Mouse (Mus musculus): ENCODE measurements around the gene Sord. TPM values are rescaled to one million over a fixed set of nuclear protein-coding genes. Genes with fewer than 3 reads are reported as not detected.
A peak's percentile ranks its signal among the peaks of the same experiment; 100 is the strongest.

Gene Sord
- polyA plus RNA-seq, 1 experiment from 2014 or later = 18.2 TPM

DNA sequence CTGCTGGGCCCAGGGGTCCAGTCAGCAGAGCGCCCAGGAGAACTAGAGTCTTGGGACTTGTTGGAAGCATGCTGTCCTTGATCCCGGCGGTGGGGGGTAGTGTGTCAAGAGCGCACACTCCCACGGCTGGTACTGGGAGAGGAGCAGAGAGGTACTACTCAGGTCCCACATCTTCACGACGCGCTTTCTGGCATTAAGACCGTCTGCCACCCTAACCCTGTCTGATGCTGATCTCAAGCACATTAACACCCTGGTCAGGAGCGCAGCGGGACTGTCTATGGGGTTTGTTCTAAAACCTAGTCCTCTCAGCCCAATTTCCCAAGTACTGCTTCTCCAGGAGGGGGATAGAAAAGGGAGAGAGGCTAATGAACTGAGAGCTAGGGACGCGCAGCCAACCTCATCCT is 63.5 kb downstream of the Sord start, which contains the start of gene Duox2:
TSS of gene Duox2 (minus strand) at position 354 of the 404 bp plus-strand sequence.
- WGBS = 2% methylated on average over 13 of the region's 13 CpGs
- Histone ChIP-seq H3K27ac (no peak within 1 kb of the TSS), H3K9me3 (no peaks in the 10 kb centered on the region), H3K27me3 (peaks cover 99% of the 10 kb centered on the region), H3K9ac (replicated peaks) (peak within 1 kb of the TSS; percentile 36; the same call in 1 of the 2 replicates), H3K4me3 (replicated peaks) (peak within 1 kb of the TSS; percentile 31), H3K36me3 (no peaks in the 10 kb centered on the region), H3K4me2 (replicated peaks) (peak within 1 kb of the TSS; percentile 48), H3K4me1 (replicated peaks) (peaks cover 43% of the 10 kb centered on the region)
- ATAC-seq = no peak

- Histone ChIP-seq H3K9me3 (no peaks in the 10 kb centered on the region), H3K4me1 (replicated peaks) (peaks cover 43% of the 10 kb centered on the region), H3K9ac (replicated peaks) (no peak within 1 kb of the TSS; the same call in 1 of the 2 replicates), H3K27me3 (peaks cover 99% of the 10 kb centered on the region), H3K36me3 (no peaks in the 10 kb centered on the region), H3K27ac (no peak within 1 kb of the TSS), H3K4me2 (replicated peaks) (peak within 1 kb of the TSS; percentile 48), H3K4me3 (replicated peaks) (peak within 1 kb of the TSS; percentile 31)
- ATAC-seq = no peak
- WGBS = under 1% methylated on average over 43 of the region's 43 CpGs
Observed at GRCm38 (mm10) chr2:122298596-122299490, 64.3 kb downstream of the Sord start, which contains the start of gene Duoxa2. Gene Duoxa2 (plus strand): TSS chr2:122298900.

GRCm38 (mm10) chr2:122299911-122300655 is 65.5 kb downstream of the Sord start:
- peaks cover 99% of the 10 kb centered on the region for H3K27me3 ChIP-seq
- no peak overlapping the region for H3K9ac ChIP-seq (replicated peaks)
- no peak overlapping the region for H3K4me3 ChIP-seq (replicated peaks)
- no peaks in the 10 kb centered on the region for H3K9me3 ChIP-seq
- no peak for ATAC-seq
- H3K27ac ChIP-seq = no peak overlapping the region
- 7% methylated on average over 14 of the region's 14 CpGs for WGBS
- H3K36me3 ChIP-seq = no peaks in the 10 kb centered on the region
- H3K4me1 ChIP-seq (replicated peaks) = peaks cover 43% of the 10 kb centered on the region
- H3K4me2 ChIP-seq (replicated peaks) = no peak overlapping the region

DNA sequence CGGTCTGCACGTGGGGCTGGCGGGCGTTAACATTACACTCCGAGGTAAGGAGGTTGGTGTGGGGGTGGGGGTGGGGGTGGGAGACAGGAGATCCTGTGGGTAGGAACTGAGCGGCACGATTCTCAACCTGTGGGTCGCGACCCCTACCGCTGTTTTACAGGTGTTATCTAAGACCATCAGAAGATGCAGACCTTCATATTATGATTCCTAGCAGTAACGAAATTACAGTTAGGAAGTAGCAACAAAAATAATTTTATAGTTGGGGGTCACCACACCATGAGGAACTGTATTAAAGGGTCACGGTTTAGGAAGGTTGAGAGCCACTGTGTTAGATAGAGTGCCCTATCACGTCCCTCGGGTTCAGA is 66.1 kb downstream of the Sord start:
- Histone ChIP-seq H3K4me2 (replicated peaks) (peak overlapping the region; percentile 82), H3K27ac (no peak overlapping the region), H3K9me3 (no peaks in the 10 kb centered on the region), H3K4me1 (replicated peaks) (peaks cover 43% of the 10 kb centered on the region), H3K4me3 (replicated peaks) (peak overlapping the region; percentile 44; the same call in 1 of the 2 replicates), H3K9ac (replicated peaks) (no peak overlapping the region), H3K27me3 (peaks cover 99% of the 10 kb centered on the region), H3K36me3 (no peaks in the 10 kb centered on the region)
- no peak; the same call in 1 of the 2 replicates for ATAC-seq
- 5% methylated on average over 14 of the region's 14 CpGs for WGBS

DNA sequence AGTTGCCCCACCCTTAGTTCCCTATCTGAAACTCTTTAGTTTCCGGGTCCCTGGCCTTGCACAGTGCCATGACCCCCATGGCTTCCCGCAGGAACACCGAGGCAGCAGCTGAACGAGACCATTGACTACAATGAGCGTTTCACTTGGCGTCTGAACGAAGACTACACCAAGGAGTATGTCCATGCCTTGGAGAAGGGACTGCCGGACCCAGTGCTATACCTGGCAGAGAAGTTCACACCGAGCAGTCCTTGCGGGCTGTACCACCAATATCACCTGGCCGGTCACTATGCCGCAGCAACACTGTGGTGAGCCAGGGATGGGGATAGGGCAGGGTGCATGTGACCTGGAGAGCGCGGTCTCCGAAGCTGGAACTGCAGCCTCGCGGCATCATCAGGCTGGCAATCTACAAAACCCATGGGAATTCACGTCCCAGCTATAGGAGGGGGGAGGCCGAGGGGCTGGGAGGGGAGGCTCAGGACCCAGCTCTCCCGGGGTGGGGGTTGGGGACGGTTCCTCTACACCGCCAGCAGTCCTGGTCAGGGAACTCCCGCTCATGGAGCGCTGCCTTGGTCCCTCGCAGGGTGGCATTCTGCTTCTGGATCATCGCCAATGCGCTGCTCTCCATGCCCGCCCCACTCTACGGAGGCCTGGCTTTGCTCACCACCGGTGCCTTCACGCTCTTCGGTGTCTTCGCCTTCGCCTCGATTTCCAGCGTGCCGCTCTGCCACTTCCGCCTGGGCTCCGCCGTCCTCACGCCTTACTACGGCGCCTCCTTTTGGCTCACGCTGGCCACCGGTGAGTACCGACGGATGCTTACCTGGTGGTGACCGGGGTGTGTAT is 66.8 kb downstream of the Sord start:
- no peaks in the 10 kb centered on the region for H3K9me3 ChIP-seq
- no peaks in the 10 kb centered on the region for H3K36me3 ChIP-seq
- H3K27me3 ChIP-seq = peaks cover 99% of the 10 kb centered on the region
- no peak overlapping the region for H3K27ac ChIP-seq
- peak overlapping the region; percentile 44 for H3K4me3 ChIP-seq (replicated peaks)
- peaks cover 43% of the 10 kb centered on the region for H3K4me1 ChIP-seq (replicated peaks)
- peak overlapping the region; percentile 82 for H3K4me2 ChIP-seq (replicated peaks)
- under 1% methylated on average over 48 of the region's 48 CpGs for WGBS
- peak; percentile 52 for ATAC-seq
- peak overlapping the region; percentile 54 for H3K9ac ChIP-seq (replicated peaks)

- Histone ChIP-seq H3K9ac (replicated peaks) (peak overlapping the region; percentile 54), H3K27me3 (peaks cover 99% of the 10 kb centered on the region), H3K4me1 (replicated peaks) (peaks cover 42% of the 10 kb centered on the region), H3K4me2 (replicated peaks) (peak overlapping the region; percentile 82), H3K27ac (no peak overlapping the region), H3K4me3 (replicated peaks) (peak overlapping the region; percentile 44), H3K36me3 (no peaks in the 10 kb centered on the region), H3K9me3 (no peaks in the 10 kb centered on the region)
- ATAC-seq = no peak
- WGBS = 8% methylated on average over 23 of the region's 23 CpGs
Observed at GRCm38 (mm10) chr2:122301921-122302573, 67.5 kb downstream of the Sord start.

DNA sequence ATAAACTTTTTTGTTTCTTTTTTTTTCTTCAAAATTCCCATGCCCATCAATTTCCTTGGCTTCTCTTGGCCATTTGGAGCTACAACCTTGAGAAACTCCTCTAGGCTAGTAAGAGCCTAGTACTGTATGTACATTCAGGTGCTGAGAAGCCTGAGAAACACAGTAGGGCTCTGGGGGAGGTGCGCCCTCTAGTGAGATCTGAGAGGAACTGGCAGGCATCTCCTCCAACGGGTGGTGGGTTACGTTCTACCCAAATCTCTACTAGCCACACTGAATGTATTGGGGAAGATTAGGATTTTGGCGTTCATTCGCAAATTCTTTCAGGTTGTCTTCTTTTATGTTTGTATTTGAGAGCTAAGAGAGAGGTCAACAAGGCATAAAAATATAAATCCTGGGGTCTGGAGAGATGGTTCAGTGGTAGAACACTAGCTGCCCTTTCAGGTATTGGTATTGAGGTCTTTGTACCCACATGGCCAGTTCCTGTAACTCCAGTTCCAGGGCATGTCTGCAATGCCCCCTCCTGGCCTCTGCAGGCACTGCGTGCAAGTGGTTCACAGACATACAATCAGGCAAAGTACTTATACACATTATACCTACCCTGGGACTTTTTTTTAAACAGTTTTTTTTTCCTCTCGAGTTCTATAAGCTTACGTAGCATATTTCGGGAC is 68.2 kb downstream of the Sord start:
- H3K9me3 ChIP-seq = no peaks in the 10 kb centered on the region
- peaks cover 98% of the 10 kb centered on the region for H3K27me3 ChIP-seq
- peaks cover 35% of the 10 kb centered on the region for H3K4me1 ChIP-seq (replicated peaks)
- no peak overlapping the region for H3K4me2 ChIP-seq (replicated peaks)
- H3K9ac ChIP-seq (replicated peaks) = no peak overlapping the region
- no peak overlapping the region for H3K4me3 ChIP-seq (replicated peaks)
- WGBS = 12% methylated on average over 9 of the region's 9 CpGs
- peak; percentile 57 for ATAC-seq
- no peak overlapping the region for H3K27ac ChIP-seq
- no peaks in the 10 kb centered on the region for H3K36me3 ChIP-seq

DNA sequence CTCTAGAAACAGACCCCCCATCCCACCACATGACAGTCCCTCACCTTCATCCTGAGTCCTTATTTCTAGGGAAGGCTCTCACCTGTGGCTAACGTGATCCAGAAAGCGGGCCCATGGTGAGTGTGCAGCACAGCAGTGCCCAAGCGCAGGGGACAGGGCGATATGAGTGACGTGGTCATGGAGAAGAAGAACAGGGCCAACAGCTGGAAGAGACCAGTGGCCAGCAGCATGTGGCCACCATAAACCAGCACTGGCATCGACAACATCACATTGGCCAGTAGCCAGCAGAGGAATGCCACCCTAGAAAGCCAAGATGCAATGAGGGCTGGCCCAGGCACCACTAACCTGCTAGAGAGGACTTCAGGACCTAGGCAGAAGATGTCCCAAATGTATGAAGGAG is 70.0 kb downstream of the Sord start:
- Histone ChIP-seq H3K4me3 (replicated peaks) (no peak overlapping the region), H3K27me3 (peaks cover 91% of the 10 kb centered on the region), H3K9me3 (no peaks in the 10 kb centered on the region), H3K4me2 (replicated peaks) (no peak overlapping the region), H3K36me3 (no peaks in the 10 kb centered on the region), H3K4me1 (replicated peaks) (peaks cover 18% of the 10 kb centered on the region), H3K9ac (replicated peaks) (no peak overlapping the region), H3K27ac (no peak overlapping the region)
- no peak for ATAC-seq
- WGBS = 94% methylated on average over 6 of the region's 6 CpGs

- peaks cover 18% of the 10 kb centered on the region for H3K4me1 ChIP-seq (replicated peaks)
- H3K9ac ChIP-seq (replicated peaks) = no peak overlapping the region
- no peak overlapping the region for H3K27ac ChIP-seq
- H3K27me3 ChIP-seq = peaks cover 84% of the 10 kb centered on the region
- no peak overlapping the region for H3K4me3 ChIP-seq (replicated peaks)
- WGBS = 87% methylated on average over 16 of the region's 16 CpGs
- H3K36me3 ChIP-seq = no peaks in the 10 kb centered on the region
- H3K9me3 ChIP-seq = no peaks in the 10 kb centered on the region
- ATAC-seq = no peak
- H3K4me2 ChIP-seq (replicated peaks) = no peak overlapping the region
Observed at GRCm38 (mm10) chr2:122305097-122305892, 70.7 kb downstream of the Sord start.

DNA sequence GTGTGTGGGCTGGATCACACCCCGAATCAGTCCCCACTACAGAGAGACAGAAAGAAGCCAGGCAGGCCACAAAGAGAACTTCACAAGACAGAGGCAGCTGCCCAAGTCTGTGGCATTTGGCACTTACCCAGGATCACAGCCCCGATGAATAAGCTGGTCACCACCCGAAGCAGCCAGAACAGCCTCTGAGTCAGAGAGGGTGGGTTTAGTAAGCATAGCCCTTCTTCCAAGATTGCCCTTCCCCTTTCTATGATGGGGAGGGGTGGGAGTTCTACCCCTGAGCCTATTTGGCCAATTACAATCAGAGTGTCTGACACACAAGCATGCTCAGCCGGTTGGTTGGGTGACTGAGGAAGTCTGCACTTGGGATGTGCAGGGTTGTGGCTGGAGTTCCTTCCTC is 71.6 kb downstream of the Sord start:
- ATAC-seq = no peak
- no peak overlapping the region for H3K9ac ChIP-seq (replicated peaks)
- H3K4me2 ChIP-seq (replicated peaks) = no peak overlapping the region
- H3K9me3 ChIP-seq = no peaks in the 10 kb centered on the region
- no peak overlapping the region for H3K4me3 ChIP-seq (replicated peaks)
- WGBS = 79% methylated on average over 4 of the region's 4 CpGs
- peaks cover 11% of the 10 kb centered on the region for H3K4me1 ChIP-seq (replicated peaks)
- H3K27ac ChIP-seq = no peak overlapping the region
- H3K27me3 ChIP-seq = peaks cover 75% of the 10 kb centered on the region
- H3K36me3 ChIP-seq = no peaks in the 10 kb centered on the region
